ENCODE assay signal across 16 mouse cellular contexts in genomic region chr2:75807460-75807859, GRCm38 (mm10).
"Had no signal": no experiment of that assay in that cellular context is flagged by ENCODE, and none has a peak within 500 bp of the region (broad histone marks: within the 10 kb centered on the region; RNA-seq: fewer than 3 reads in every experiment).

No protein-coding gene starts in this region.

- H3K4me1 ChIP-seq: neural tube, embryonic 13.5 days; neural tube, embryonic 15.5 days; stomach, embryonic 15.5 days had no signal

- H3K4me3 ChIP-seq: neural tube, embryonic 13.5 days; neural tube, embryonic 15.5 days; stomach, embryonic 15.5 days had no signal

- H3K27me3 ChIP-seq: neural tube, embryonic 13.5 days; neural tube, embryonic 15.5 days; stomach, embryonic 15.5 days had no signal

- H3K27ac ChIP-seq: neural tube, embryonic 13.5 days; neural tube, embryonic 15.5 days; stomach, embryonic 15.5 days; stomach, postnatal 0 days had no signal

- H3K36me3 ChIP-seq: neural tube, embryonic 13.5 days; neural tube, embryonic 15.5 days; stomach, embryonic 15.5 days had no signal

- DNase-seq: retina, postnatal 1 day; right cerebral cortex, adult 18-20 months; right cerebral cortex, postnatal 14 days; right cerebral cortex, postnatal 25 days; right cerebral cortex, postnatal 4 days; spleen, adult 18-20 months; thymus, adult 18-20 months; thymus, adult 2 months; thymus, postnatal 14 days; thymus, postnatal 25 days; thymus, postnatal 36 days; thymus, postnatal 4 days had no signal
